Mouse (Mus musculus) lung, adult 18-20 months (tissue): ENCODE results near the gene Acox3.

Experiments used
- DNase-seq, 2 experiments: peaks; one replicate each; pipeline ENCODE4 v3.0.0; 2022; ENCODE audit warnings: mixed read lengths in 2 of 2

Gene Acox3

GRCm38 (mm10) chr5:35655753-35656485 is 73.1 kb downstream of the Acox3 start:
- DNase-seq: no peak

GRCm38 (mm10) chr5:35659503-35659902 is 76.7 kb downstream of the Acox3 start:
- DNase-seq: no peak

- DNase-seq: no peak
Observed at GRCm38 (mm10) chr5:35661210-35661609, 78.4 kb downstream of the Acox3 start.

- DNase-seq: no peak
Observed at GRCm38 (mm10) chr5:35662021-35662545, 79.2 kb downstream of the Acox3 start.
